Mouse (Mus musculus): ENCODE results near the gene Tpp1. TPM values are rescaled to one million over a fixed set of nuclear protein-coding genes. Genes with fewer than 3 reads are reported as not detected.
"Not testable (repeated sequence)": the region's sequence is repeated elsewhere in the genome, so short reads cannot be mapped to it uniquely, and the experiment has no call there.

Gene Tpp1
- total and polyA plus RNA-seq, 3 experiments: 113 to 305 (median 129) TPM

DNA sequence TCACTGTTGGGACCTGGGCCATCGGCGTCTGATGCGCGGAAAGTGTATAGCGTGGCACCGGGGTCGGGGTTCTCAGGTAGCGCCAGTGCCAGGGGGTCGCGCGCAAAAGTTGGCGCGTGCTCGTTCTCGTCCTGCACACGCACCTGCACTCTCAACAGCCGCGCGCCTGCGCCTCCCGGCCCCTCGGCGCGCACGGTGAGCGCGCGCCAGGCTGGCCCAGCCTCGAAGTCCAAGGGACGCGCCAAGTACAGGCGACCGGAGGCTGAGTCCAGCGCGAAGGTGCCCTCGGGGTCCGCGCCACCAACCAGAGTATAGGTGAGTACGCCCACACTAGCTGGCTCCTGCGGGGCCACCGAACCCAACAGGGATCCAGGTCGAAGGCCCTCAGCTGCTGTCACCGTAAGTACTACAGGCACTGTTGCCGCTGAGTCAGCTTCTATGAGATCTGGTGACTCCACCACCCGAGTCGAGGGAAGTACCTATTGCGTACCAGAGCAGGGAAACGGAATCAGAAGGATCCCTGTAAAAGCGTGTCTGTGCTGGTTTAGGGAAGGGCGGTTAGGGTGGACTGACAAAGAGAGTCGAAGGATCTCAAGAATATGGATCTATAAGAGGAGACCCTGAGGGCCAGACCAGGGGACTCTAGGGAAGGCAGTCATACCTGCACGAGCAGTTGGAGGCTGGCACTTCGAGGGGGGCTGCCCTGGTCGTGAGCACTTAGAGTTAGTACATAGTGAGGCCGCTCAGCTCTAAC, 10.7 kb upstream of the Tpp1 start:
- no peak for DNase-seq

DNA sequence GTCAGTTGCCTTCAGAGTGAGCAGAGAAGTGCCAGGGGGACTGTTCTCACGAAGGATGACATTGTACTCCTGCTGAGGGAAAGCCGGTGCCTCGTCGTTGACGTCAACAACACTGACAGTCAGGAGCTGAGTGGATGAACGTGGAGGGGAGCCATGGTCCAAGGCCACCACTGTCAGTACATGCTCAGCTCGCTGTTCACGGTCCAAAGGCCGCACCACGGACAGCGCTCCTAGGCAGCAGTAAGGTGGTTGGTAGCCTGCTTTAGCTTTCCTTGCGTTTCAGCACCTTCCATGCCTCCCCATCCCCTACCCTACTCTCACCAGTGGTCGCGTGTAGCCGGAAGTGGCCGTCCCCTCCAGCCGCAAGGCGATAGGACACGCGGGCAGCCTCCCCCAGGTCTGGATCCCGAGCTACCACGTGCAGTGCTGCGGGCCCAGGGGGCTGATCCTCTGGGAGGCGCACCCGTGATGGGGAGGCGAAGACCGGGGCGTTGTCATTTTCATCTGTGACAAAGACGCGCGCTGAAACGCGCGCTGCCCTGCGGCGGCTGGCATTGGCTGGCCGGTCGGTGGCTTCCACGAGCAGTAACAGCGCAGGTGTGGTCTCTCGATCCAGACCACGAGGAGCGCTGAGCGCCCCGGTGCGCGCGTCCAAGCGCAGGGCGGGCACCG, 9.9 kb upstream of the Tpp1 start:
- DNase-seq: peak; percentile 25

DNA sequence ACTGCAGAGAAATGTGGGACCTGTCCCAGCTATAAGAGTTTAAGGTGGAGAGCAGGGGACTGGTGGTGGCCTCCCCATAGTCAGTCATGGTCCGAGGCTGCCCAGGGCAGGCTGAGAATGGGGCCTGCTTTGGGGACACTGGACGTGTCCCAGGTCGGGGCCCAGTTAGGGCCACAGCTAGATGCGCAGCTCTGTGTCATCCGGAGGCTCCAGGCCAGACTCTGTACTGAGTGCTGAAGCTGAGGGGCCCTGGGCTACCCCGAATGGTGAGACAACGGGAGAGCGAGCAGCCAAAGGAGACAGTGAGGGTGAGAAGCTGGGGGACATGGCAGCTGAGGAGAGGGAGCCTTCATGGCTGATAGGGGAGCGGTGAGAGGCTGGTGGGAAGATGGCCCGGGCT, 1.2 kb upstream of the Tpp1 start:
- no peak for DNase-seq

DNA sequence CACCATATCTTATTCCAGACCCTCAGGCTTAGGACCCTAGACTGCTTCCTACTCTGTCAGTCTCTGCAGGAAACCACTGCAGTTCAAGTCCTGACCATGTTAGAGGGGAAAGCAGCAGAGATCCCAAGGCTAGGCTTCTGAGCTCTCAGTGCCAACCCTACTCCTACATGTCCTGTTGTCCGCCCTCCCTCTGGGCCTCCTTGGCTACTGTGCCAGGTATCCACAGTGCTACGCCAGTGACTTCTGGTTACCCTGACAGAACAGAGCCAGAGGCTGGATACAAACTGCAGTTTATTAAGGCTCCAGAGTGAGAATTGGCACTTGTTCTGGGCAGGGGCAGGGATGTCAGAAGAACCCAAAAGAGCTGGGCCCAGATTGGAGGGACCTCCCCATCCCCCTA, 681 bp upstream of the Tpp1 start:
- no peak for DNase-seq

DNA sequence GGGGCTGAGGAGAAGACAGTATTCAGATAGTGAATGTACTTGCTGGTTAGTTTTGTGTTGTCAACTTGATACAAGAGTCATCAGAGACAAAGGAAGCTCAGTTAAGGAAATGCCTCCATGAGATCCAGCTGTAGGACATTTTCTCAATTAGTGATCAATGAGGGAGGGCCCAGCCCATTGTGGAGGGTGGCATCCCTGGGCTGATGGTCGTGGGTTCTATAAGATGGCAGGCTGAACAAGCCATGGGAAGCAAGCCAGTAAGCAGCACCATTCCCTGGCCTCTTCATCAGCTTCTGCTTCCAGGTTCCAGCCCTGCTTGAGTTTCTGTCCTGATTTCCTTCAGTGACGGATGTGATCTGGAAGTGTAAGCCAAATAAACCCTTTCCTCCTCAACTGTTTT, 4.3 kb downstream of the Tpp1 start:
- no peak for DNase-seq

DNA sequence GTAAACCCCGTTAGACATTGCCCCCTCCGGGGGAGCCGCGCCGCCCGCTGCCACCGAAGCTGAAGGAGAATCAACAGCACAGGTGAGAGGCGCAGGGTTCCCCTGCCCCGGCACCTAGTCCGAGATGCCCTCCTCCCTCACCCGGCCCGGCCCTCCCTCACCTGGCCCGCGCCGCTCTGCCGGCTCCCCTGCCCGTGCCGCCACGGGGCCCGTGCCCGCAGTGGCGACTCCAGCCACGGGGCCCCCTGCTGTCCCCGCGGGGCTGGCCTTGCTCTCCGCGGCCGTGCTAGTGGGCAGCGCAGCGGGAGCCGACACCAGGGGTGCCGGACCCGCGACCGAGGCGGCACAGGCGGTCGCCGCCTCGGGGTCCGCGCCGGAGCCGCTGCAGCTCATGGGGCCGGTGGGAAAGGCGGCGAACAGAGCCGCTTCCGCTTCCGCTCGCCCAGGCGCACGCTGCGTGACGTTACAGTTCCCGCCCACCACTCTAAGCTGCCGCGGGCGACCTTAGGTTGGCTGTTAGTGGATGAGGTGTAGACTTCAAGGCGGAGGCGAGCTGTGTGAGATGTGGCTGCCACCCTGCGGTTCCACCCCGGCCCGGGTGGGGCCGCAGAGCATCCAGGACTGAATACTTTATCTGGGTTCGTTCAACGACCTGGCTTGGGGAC, 8.0 kb downstream of the Tpp1 start, which contains the start of gene Taf10:
Gene Taf10, minus strand, starts transcription at position 436 of the 665 bp plus-strand sequence.
- peak; percentile 93 for DNase-seq

DNA sequence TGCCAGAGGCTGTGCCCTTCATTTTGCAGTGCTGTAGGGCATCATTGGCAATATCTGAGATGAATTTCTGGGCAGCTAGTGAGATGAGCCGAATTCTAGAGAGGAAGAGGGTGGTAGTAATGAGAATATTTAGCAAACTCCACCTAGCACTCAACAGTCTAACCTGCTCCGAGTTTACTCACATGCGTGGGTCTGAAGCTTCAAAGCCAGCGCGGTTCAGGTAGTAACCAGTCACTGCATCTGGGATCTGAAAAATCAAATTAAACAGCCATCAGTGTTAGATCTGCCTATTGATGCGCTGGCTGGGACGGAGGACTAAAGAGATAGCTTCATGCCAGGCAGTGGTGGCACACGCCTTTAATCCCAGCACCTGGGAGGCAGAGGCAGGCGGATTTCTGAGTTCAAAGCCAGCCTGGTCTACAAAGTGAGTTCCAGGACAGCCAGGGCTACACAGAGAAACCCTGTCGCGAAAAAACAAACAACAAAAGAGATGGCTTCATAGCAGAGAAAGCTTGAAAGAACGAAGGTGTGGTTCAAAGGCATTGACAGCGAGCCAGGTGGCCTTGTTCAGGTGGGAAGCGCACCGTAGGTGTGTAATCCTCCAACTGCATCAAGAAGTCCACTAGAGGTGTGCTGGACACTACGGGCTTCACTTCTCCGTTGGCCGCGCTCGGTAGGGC, 8.6 kb downstream of the Tpp1 start:
- DNase-seq: not testable (repeated sequence)

DNA sequence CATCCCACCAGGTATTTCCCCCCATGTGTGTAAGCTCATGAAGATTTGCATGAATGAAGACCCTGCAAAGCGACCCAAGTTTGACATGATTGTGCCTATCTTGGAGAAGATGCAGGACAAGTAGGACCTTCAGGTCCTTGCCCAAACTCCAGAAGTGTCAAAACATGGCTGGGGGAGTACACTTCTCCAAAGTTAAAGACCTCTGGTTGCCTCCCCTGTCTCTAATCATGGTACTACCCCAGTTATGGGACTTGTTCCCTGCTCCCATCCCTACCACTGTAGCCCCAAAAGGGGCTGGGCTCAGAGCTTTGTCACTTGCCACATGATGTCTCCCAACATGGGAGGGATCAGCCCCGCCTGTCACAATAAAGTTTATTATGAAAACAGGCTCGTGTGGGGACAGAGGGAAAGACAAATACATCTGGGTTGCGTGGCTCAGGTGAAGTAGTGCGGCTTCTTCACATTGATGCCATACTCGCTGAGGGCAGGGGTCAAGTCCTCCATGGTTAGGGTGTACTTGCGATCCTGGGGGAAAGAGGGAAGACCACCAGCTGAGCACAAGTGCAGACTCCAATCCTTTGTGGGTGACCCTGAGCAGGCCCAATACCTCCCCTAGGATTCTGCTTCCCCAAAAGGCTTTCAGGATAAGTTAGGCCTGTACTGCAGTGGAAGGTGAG, 9.4 kb downstream of the Tpp1 start:
- DNase-seq: not testable (repeated sequence)

DNA sequence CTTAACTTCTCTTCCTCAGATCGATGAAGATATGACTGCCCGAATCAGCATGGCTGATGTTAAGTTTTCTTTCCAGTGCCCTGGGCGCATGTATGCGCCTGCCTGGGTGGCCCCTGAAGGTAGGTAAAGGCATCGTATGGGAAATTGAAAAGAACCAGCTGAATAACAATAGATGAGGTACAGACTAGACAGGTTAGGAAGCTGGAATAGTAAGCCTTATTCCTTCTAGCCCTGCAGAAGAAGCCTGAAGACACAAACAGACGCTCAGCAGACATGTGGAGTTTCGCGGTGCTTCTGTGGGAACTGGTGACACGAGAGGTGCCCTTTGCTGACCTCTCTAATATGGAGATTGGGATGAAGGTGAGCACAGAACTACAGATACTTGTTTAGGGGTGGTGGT, 10.1 kb downstream of the Tpp1 start:
- DNase-seq: no peak

DNA sequence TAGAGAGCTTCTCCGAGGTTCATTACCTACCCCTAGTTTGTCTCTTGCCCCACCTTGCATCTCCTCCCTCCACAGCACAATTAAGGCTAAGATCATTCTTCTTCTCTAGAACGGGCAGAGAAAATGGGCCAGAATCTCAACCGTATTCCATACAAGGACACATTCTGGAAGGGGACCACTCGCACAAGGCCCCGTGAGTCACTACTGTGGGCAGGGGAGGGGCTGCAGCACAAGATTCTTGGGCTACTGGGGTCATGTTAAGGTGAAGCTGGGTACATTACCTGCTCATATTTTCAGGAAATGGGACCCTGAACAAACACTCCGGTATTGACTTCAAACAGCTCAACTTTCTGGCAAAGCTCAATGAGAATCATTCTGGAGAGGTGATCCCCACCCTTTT, 11.2 kb downstream of the Tpp1 start:
- no peak for DNase-seq

DNA sequence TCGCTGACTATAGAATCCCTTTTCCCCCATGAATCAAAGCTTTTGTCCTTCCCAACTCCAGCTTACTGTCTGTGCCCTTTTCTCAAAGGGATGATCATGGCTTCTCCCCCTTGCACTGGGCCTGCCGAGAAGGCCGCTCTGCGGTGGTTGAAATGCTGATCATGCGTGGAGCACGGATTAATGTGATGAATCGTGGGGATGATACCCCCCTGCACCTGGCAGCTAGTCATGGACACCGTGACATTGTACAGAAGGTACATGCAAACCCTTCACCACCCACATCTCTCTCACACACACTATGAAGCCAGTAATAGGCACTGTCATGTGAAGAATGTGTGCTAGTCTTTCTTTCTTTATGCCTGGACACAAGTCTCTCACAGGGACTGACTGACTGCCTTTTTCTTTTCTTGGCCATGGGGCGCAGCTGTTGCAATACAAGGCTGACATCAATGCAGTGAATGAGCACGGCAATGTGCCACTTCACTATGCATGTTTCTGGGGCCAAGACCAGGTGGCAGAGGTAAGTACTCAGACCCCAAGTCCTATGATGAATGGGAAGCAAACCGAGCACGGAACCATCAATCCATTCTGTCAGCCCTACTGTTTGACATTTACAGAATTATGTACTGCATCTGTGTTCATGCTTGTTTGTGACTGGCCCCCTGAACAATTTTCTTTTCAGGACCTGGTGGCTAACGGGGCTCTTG, 11.8 kb downstream of the Tpp1 start:
- no peak for DNase-seq

DNA sequence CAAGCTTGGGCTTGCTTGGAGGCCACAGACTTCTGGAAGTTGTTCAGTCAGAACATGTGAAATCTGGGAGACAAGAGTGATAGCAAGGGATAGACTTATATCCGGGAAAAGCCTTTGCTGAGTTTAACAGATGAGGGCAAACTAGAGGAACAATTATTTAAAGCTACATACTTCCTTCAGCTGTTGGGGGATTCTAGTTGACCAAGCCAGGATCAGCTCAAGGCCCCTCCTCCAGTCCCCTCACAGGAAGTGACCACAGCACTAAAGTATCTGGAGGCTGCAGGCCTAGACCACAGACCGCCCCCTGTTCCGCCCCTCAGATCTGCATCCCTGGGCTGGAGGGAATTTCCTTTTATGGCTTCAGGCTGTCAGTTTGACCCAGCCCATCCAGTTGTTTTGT, 13.1 kb downstream of the Tpp1 start:
- DNase-seq: peak; percentile 78

DNA sequence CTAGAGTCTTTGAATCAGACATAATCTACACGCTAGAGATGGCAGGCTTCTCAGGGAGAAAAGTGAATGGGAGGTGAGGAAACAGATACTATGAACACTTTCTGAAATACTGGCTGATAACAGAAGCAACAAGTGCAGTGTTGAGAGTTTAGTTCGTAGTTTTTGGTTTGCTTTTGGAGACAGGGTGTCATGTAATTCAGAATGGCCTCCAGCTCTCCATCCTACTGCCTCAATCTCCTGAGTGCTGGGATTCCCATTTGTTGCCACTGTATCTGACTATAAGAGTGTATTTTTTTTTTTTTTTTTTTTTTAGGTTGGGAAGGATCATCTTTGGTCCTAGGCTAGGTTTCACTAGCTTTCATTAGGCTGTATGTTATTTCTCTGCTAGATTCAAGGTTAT, 13.7 kb downstream of the Tpp1 start:
- no peak for DNase-seq

DNA sequence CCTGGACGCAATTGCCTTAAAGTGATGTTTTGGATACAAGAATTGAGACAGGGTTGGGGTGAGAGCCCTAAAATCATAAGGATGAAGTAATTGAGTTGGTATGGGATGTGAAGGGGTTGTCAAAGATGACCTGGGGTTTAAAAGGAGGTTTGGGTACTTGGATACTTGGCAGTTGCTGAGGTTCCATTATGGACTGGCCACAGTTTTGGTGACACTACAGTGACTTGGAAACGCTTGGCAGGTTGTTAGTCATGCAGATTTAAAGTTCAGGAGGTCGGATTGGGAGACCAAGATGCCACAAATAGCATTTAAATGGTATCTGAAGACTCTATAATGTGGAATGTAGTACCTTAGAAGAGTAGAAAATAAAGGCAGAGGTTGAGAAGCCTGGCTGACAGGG, 14.4 kb downstream of the Tpp1 start:
- no peak for DNase-seq

DNA sequence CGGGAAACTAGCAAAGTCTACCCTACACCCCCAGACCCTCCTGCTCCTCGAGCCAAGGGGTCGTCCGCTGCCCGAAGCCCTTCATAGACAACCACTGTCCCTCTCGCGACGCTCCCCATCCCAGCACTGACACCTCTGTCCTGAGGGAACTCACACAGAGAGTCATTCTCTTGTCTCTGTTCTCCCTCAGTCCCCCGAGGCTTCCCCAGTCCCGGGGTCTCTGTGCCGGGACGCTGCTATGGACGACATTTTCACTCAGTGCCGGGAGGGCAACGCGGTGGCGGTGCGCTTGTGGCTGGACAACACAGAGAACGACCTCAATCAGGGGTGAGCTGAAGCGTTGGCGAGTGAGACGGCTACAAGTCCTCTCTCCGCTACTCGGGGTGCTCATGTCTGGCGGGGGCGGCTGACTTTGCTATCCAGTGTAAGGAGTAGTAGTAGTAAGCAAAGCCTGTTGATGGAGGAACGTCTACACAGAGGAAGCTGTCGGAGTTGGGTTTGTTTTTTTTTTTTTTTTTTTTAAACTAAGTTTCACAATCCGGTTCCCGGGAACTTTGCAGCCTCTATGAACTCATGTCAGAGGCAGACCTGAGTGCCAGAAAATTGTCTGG, 15.0 kb downstream of the Tpp1 start, which contains the start of gene Rrp8:
Gene Rrp8, minus strand, starts transcription at position 475 of the 611 bp plus-strand sequence.
- DNase-seq: peak; percentile 70

DNA sequence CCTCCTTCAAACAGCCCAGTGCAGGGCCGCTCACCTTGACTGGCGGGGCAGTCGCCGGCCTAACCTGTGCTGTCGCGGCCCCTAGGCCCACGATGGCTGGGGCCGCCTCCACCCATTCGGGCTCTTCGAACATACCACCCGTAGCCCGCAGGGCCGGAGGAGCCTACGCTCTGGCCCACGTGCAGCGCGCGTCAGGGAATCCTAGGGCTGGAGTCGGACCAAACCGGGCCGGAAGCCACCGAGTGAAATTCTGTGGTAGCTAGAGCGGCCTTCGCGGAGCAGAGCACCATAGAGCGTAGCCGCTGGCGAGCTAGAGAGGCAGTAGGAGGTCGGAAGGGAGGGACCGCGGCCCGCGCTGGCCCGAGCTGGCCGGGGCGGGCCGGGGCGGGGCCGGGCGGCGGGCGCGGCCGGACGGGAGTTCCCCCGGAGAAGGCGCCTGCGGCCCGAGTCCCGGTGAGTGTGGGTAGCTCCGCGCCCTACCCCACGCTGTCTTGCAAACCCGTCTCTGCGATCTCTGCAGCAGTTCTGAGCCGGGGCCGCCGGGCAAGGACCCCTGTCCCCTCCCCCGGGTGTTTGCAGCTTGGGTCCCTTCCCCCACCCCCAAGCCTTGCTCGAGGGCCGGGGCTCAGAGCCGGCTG, 15.7 kb downstream of the Tpp1 start, which contains the start of gene Ilk:
Gene Ilk, plus strand, starts transcription at position 329 of the 638 bp plus-strand sequence.
- peak; percentile 96 for DNase-seq

DNA sequence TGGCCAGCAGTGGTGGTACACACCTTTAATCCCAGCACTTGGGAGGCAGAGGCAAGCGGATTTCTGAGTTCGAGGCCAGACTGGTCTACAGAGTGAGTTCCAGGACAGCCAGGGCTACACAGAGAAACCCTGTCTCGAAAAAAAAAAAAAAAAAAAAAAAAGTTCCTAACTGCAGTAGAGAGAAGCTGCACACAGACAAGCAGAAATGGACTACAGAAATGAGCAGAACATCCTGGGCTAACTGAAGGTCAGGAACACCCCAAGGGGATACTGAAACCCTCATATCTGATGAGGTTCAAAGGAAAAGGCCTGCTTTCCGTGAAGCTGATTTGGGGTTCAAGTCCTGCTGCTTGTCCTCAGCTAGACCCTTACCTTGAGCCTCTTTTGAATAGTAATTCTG, 16.6 kb downstream of the Tpp1 start:
- DNase-seq: not testable (repeated sequence)

DNA sequence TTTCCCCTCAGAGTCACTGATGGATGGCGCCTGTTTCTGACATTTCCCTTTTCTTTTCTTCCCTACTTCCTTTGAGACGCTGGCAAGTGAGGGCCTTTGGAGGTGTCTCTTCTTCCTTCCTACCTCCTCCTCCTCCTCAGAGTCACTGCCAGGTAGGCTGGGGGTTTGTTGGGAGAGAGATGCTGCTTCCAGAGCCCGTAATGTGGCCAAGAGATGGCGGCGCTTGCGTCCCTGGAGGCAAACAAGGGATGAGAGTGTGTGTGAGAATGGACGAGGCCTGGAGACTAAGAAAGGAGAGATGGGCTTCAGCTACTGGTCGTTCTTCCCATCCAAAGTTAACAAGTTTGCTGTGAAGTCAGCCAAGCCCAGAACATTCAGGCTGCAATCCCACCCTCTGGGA, 17.2 kb downstream of the Tpp1 start:
- DNase-seq: no peak

DNA sequence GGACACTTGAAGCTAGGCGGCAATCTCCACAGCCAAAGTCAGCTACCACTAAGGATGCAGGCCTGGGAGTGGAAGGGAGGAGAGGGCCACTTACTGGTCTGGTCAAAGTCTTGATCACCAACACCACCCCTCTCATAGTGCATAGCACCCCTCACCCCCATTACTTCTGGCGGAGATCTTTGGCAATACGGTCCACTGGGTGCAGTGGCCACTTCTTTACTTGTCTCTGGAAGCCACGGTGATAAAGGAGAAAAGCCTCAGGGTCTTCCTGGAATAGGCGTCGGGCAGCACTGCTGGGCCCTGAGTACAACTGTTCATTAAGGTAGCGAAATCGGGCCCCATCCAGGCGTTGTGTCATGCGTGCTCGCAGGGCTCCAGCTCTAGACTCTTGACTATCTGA, 18.2 kb downstream of the Tpp1 start:
- DNase-seq: no peak

Data from adrenal gland, adult 2 months (tissue).